Mouse (Mus musculus) megakaryocyte progenitor cell, adult 5-6 weeks (primary cell): Measurements from ENCODE around the gene Tmem219. TPM values are rescaled to one million over a fixed set of nuclear protein-coding genes. Genes with fewer than 3 reads are reported as not detected.
"Not testable (repeated sequence)": the region's sequence is repeated elsewhere in the genome, so short reads cannot be mapped to it uniquely, and the experiment has no call there.

Experiments used
- ATAC-seq: replicated peaks from 2 replicates; pipeline ENCODE4 v1.8.0; 2016; ENCODE audit warnings: mild to moderate bottlenecking, moderate TSS enrichment, inconsistent platforms; ENCODE audit not compliant: poor library complexity
- total RNA-seq, 2 experiments: library from RNA; stranded (forward) in 1 of 2; stranded (reverse) in 1 of 2; fragments of 157-497, 149-512 nt in 1 of 2; fragments of 200-1000 nt in 1 of 2; gene quantifications; 2 replicates each; pipeline versions ENCODE4 v1.2.3 to v1.2.4; 2015 to 2017

The Tmem219 gene
- total RNA-seq, 2 experiments from 2014 or later: 28.8 to 36.4 TPM

- ATAC-seq: peak; percentile 61
Observed at GRCm38 (mm10) chr7:126926299-126926698, 3.6 kb upstream of the Tmem219 start.

DNA sequence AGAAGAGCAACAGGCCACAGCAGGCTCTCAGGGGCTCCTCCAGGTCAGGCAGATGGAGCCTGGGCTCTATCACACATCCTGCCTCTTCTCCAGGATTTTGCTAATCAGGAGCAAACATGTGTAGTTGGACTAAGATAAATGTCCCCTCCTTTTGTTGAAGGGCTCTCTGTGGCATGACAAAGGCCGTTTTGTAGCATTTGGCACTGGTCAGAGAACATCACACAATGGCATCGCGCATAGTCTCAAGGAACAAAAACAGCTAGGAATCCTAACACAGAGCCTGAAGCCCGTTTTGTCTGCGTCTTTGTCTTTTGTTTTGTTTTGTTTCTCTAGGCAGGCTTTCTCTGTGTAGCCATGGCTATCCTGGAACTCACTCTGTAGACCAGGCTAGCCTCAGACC is 1.3 kb upstream of the Tmem219 start:
- ATAC-seq: no peak

GRCm38 (mm10) chr7:126921563-126921962 is 1.2 kb downstream of the Tmem219 start:
- no peak for ATAC-seq

DNA sequence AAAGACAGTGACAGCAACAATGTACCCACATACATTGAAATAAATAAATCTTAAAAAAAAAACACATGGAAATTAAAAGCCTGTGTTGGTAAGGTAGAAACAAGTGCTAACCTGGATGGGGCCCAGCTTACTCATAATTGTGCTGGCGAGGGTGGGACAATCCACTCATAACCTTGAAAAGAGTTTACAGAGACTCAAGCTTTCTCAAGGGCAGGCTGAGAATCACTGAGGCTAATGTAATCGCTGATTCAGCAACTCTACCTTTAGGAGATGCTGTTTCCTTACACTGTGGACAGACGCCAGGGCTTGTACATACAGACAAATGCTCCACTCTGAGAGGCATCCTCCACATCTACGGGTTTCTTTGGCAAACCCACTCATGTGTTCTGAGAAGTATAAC is 2.7 kb downstream of the Tmem219 start:
- no peak for ATAC-seq

GRCm38 (mm10) chr7:126918356-126918755 is 4.4 kb downstream of the Tmem219 start:
- not testable (repeated sequence) for ATAC-seq

DNA sequence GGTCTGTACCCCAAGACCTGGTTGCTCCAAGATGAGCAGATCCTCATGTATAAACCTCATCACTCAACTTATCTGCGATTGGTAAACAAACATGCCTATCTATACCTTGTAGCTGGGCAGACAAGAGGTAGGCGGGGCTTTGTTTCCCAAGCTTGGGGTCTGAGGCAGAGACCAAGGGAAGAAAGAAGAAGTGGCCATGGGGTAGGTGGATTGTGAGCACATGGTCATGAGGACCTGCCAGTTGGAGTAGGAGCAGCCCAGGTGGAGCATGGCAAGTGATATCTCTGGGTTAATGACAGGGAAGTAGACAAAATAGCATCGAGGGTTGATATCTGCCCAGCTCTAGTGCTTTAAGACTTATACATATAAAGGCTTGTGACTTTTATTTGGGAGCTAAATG is 7.9 kb downstream of the Tmem219 start:
- ATAC-seq: peak; percentile 52; the same call in 1 of the 2 replicates

DNA sequence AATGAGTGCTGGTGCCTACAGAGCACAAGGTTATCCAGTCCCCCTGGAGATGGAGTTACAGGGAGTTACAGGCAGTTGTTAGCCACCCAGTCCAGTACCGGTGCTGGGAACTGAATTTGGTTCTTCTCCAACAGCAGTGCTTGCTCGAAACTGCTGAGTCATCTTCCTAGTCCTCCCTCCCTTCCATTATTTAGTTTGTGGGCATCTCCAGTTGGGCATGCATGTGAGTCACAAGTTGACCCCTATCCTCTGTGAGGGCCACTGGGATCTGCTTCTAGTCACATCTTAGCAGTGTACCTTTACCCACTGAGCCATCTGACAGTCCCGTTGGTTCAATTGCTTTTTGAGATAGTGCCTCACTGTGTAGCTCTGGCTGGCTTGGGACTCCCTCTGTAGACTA is 17.1 kb downstream of the Tmem219 start:
- peak; percentile 37; the same call in 1 of the 2 replicates for ATAC-seq

- ATAC-seq: not testable (repeated sequence)
Observed at GRCm38 (mm10) chr7:126899781-126900180, 22.9 kb downstream of the Tmem219 start.

DNA sequence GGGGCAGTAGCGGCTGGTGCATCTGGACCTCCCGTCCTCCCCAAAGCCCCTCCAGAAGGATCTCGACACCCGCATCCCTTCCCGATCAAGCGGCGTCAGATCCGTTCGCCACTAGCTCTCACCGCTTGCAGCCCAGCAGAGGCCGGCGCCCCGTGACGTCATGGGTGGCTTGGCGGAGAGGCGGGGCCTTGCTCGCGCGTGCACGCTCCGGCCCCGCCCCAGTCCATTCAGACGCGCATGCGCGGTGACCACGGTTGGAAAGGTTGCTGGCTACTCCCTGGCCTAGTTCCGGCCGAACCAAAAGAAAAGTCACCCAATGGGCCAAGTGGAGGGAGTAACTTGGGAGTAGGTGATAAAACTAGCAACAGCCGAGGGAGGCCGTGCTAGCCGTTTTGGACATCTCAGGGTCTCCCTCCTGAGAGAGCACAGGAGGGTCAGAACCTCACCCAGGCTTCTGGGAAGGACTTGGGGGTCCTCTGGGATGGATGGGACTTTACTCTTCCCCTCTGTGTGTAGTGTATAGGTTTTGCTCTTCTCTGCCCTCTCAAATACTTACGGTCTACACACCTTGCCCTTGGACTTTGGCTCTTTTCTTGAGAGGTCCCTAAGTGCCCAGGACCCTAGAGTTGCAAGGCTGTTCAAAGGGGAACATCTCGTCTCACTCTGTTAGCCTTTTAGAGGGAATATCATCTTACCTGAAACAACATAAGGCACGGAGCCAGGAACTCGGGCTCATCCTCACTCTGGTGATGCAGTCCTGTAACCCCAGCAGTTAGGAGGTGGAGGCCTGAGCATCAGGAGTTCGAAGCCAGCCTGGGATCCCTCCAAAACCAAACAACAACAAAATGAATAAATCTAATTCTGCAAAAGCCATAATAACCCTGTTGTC is 24.4 kb downstream of the Tmem219 start:
- ATAC-seq: peak; percentile 89

DNA sequence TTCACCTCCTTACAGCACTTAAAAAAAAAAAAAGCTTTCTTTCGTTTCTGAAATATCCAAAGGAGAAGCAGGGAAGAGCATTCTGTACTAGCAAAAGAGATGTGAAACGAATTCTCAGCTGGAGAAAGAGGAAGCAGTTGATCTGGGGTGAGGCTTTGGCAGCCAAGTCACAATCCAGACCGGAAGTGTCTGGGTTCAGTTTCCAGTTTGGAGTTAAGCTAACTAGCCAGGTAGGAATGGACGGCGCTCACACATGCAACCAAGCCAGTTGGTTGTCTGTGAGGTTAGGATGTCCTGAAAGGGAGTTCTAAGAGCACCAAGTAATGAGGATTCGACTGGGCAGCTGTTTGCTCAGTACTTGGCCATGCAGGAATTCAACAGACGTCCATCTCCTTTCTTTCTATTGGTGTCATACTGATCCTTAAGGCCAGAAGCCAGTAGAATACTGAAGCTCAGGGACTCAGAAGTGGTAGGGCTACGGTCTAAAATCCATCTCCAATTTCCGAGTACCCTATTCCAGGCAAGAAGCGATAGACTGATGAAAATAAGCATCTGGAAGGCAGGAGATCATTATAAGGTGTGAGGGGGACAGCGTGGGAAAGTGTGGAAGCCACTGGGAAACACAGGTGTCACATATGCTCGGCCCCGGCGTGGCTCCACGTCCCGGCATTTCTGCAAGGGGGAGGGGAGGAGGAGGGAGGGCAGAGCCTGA is 25.2 kb downstream of the Tmem219 start:
- ATAC-seq: peak; percentile 71

- peak; percentile 25 for ATAC-seq
Observed at GRCm38 (mm10) chr7:126896912-126897311, 25.8 kb downstream of the Tmem219 start.

DNA sequence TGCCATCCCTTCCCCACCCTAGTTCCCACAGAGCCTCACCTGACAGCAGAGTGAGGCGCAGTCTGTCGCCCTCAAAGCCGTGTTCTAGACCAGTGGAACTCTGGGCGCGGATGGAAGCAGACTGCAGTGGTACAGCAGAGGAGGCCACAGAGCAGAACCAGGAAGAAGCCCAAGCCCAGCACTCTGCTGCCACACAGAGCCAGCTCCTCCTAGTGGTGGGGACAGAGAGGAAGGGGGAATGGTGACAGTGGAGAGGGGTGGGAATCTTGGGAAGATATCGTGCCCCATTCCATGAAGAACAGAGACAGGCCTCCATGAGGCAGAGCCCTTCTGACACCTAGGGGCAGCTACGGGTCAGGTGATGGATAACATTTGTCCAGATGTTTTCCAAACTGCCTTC is 33.9 kb downstream of the Tmem219 start:
- ATAC-seq: no peak

GRCm38 (mm10) chr7:126887281-126887680 is 35.4 kb downstream of the Tmem219 start:
- no peak for ATAC-seq

GRCm38 (mm10) chr7:126884286-126885164 is 38.2 kb downstream of the Tmem219 start, which contains the start of gene Taok2:
TSS of gene Taok2 (minus strand) at chr7:126884703.
- peak; percentile 94 for ATAC-seq

GRCm38 (mm10) chr7:126883731-126884181 is 39.0 kb downstream of the Tmem219 start:
- no peak for ATAC-seq

DNA sequence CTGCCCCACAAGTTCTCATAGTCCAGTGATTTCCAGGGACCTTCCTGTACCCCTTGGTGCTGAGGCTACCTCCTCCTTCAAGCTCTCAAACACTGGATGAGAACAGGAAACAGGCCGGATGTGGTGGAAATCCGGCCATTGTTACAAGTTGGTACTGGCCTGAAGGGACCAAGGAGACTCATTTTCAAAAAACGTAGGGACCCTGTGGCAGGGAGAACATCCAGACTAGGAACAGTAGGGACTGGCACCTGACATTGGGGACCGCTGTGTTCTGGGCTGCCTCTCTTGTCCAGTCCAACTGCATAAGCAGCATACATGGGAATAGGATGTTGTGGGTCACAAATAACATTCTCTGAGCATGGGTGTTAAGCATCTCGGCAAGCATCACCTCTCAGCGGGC is 41.7 kb downstream of the Tmem219 start:
- no peak for ATAC-seq

DNA sequence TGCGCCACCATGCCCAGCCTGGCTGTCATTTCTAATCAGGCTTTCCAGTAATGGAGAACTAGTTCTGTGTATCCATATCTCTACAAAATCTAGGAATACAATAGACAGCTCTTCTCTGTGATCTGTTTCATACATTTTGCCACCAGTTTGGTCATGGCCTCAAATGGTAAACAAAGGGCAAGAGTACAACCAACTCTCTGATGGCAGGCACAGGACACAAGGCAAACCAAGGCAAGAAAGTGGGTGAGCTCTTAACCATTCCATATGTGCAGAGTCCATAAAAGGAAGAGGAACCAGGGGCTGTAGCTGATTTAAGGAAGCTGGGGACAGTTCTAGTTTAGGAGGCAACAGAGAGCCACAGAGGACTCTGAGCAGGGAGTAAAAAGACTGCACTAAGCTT is 45.5 kb downstream of the Tmem219 start:
- ATAC-seq: no peak

- no peak for ATAC-seq
Observed at GRCm38 (mm10) chr7:126870520-126870891, 52.2 kb downstream of the Tmem219 start.

GRCm38 (mm10) chr7:126869780-126870519 is 52.8 kb downstream of the Tmem219 start:
- no peak for ATAC-seq

GRCm38 (mm10) chr7:126868003-126868402 is 54.7 kb downstream of the Tmem219 start:
- ATAC-seq: no peak
